Mouse (Mus musculus) limb, embryonic 12.5 days (tissue): ENCODE data around the gene Cldn15. TPM values are rescaled to one million over a fixed set of nuclear protein-coding genes. Genes with fewer than 3 reads are reported as not detected.
"Not testable (repeated sequence)": the region's sequence is repeated elsewhere in the genome, so short reads cannot be mapped to it uniquely, and the experiment has no call there.

Source experiments
- ATAC-seq: fragments of 200-750 bp; cut with Nextera tagmentation; 2 replicates; pipeline ENCODE4 v1.8.0; 2017; ENCODE audit warnings: low read depth, moderate TSS enrichment; ENCODE audit not compliant: insufficient number of reproducible peaks, insufficient read depth, low FRiP score, low TSS enrichment
- H3K27ac ChIP-seq: fragments of 300-500 bp; sonication (generic); 2 replicates; pipeline ENCODE4 v1.5.1; 2016; ENCODE audit warnings: mild to moderate bottlenecking, moderate library complexity
- H3K27me3 ChIP-seq: fragments of 300-500 bp; sonication (generic); 2 replicates; pipeline ENCODE4 v1.6.1; 2016; ENCODE audit warnings: mild to moderate bottlenecking, moderate library complexity
- H3K36me3 ChIP-seq: fragments of 300-500 bp; sonication (generic); 2 replicates; pipeline ENCODE4 v1.6.1; 2016; ENCODE audit warnings: mild to moderate bottlenecking, moderate library complexity
- H3K4me1 ChIP-seq: fragments of 300-500 bp; sonication (generic); replicated peaks from 2 replicates; pipeline ENCODE4 v1.6.1; 2016
- H3K4me2 ChIP-seq: fragments of 300-500 bp; sonication (generic); 2 replicates; pipeline ENCODE4 v1.6.1; 2016; ENCODE audit warnings: mild to moderate bottlenecking, moderate library complexity
- H3K4me3 ChIP-seq: fragments of 300-500 bp; sonication (generic); replicated peaks from 2 replicates; pipeline ENCODE4 v1.5.1; 2016; ENCODE audit warnings: mild to moderate bottlenecking
- H3K9ac ChIP-seq: fragments of 300-500 bp; sonication (generic); replicated peaks from 2 replicates; pipeline ENCODE4 v1.6.1; 2016; ENCODE audit warnings: mild to moderate bottlenecking, moderate library complexity
- H3K9me3 ChIP-seq: fragments of 300-500 bp; sonication (generic); 2 replicates; pipeline ENCODE4 v1.6.1; 2016; ENCODE audit warnings: mild to moderate bottlenecking, moderate library complexity
- WGBS: fragments of 180-500 bp; shearing (Covaris S2); methylation state at CpG from one replicate; pipeline ENCODE4 v1.1.7; 2016; 5-methylcytosine and 5-hydroxymethylcytosine counted together
- polyA plus RNA-seq: library from polyadenylated mRNA; unstranded; fragments of >200 nt; fragmentation: Nextera tagmentation; extraction: Ambion mirVana; gene quantifications from 2 replicates; pipeline ENCODE4 v1.2.1, GENCODE M21; 2016

Cldn15 gene
- polyA plus RNA-seq, 1 experiment from 2014 or later: 0.36 TPM

DNA sequence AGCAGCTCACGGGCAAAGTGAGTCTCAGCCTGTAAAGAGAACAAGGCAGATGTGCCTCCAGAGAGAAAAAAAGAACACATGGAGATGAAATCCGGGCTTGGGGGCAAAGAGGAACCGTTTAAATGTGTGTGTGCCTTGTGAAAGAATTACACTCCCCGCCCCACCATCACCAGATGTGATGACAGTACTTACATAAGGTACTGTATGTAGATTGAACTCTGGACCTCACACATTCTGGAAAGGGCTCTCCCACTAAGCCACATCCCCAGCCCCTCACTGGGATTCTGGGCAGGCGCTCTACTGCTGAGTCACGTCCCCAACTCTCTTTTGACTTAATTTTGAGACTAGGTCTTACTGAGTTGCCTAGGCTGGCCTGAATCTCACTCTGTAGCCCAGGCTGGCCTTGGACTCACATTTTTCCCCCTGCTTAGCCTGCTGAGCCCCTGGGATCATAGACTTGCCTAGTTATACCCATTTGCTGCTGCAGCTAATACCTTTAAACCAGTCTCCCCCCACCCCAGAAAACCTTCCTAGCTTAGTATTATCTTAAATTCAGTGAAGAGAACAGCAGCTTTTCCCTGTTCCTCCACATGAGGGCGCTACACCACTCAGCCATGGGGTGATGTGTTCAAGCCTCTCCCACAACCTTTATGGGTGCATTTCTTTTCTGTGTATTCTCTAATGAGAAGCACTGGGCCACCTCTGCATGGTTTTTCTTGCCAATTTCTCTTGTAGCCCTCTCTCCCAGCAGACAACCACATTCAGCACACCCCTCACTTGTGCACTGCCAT is 30.3 kb upstream of the Cldn15 start:
- Histone ChIP-seq H3K4me3 (no peak overlapping the region), H3K4me2 (no peak overlapping the region), H3K36me3 (peaks cover 3% of the 10 kb centered on the region; the same call in 1 of the 2 replicates), H3K4me1 (no peaks in the 10 kb centered on the region), H3K9ac (no peak overlapping the region), H3K27ac (no peak overlapping the region), H3K9me3 (no peaks in the 10 kb centered on the region), H3K27me3 (no peaks in the 10 kb centered on the region)
- 67% methylated on average over 7 of the region's 7 CpGs for WGBS
- no peak for ATAC-seq

GRCm38 (mm10) chr5:136936750-136937149 is 29.7 kb upstream of the Cldn15 start:
- H3K4me1 ChIP-seq: no peaks in the 10 kb centered on the region
- WGBS: 86% methylated on average over 6 of the region's 6 CpGs
- no peak for ATAC-seq

DNA sequence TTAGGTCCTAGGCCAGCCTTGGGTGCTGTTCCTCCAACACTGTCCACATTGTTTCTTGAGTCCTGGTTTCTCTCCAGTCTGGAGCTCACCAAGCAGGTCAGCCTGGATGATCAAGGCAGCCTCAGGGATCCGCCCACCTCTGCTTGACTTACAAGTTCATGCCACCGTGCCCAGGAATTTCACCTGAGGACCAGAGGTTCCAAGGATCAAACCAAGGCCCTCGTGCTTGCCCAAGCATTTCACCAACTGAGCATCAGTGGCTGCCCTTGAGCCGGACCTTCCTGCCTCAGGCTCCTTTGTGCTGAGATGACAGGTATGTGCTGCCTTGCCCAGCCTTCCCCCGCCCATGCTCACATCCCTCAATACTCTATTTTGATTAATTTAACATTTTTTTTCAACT is 28.8 kb upstream of the Cldn15 start:
- WGBS: 83% methylated on average over 5 of the region's 5 CpGs
- H3K4me3 ChIP-seq: no peak overlapping the region
- no peak for ATAC-seq

More at GRCm38 (mm10) chr5:136936750-136937149, 29.7 kb upstream of the Cldn15 start:
- no peak overlapping the region for H3K4me3 ChIP-seq
- H3K9ac ChIP-seq: no peak overlapping the region
- H3K27ac ChIP-seq: no peak overlapping the region
- H3K4me2 ChIP-seq: no peak overlapping the region
- no peaks in the 10 kb centered on the region for H3K27me3 ChIP-seq
- H3K36me3 ChIP-seq: peaks cover 3% of the 10 kb centered on the region; the same call in 1 of the 2 replicates
- no peaks in the 10 kb centered on the region for H3K9me3 ChIP-seq

DNA sequence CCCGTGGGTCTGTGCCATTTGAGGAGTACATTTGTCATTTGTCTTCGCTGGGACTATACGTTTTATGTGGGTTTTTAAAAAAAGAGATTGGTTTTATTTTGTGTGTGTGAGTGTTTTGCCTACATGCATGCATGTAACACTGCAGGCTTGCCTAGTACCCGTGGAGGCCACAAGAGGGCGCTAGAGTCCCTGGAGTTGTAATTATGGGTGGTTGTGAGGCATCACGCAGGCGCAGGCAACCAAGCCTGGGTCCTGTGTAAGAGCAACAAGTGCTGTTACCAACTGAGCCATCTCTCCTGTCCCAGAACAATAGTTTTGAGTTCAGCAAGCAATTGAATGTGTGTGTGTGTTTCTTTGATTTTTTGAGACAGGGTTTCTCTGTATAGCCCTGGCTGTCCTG is 27.1 kb upstream of the Cldn15 start:
- Histone ChIP-seq H3K27ac (no peak overlapping the region), H3K4me2 (no peak overlapping the region), H3K9me3 (no peaks in the 10 kb centered on the region), H3K9ac (no peak overlapping the region), H3K27me3 (no peaks in the 10 kb centered on the region), H3K36me3 (no peaks in the 10 kb centered on the region), H3K4me1 (no peaks in the 10 kb centered on the region), H3K4me3 (no peak overlapping the region)
- WGBS: 61% methylated on average over 7 of the region's 7 CpGs
- no peak for ATAC-seq

More for the DNA sequence above, 28.8 kb upstream of the Cldn15 start:
- H3K9ac ChIP-seq: no peak overlapping the region
- no peaks in the 10 kb centered on the region for H3K4me1 ChIP-seq
- peaks cover 3% of the 10 kb centered on the region; the same call in 1 of the 2 replicates for H3K36me3 ChIP-seq
- no peak overlapping the region for H3K27ac ChIP-seq
- no peaks in the 10 kb centered on the region for H3K9me3 ChIP-seq
- H3K4me2 ChIP-seq: no peak overlapping the region
- no peaks in the 10 kb centered on the region for H3K27me3 ChIP-seq

- not testable (repeated sequence) for H3K27me3 ChIP-seq, H3K9ac ChIP-seq, H3K27ac ChIP-seq, H3K4me2 ChIP-seq, H3K9me3 ChIP-seq, H3K4me1 ChIP-seq, H3K36me3 ChIP-seq, ATAC-seq, H3K4me3 ChIP-seq
- 82% methylated on average over 6 of the region's 6 CpGs for WGBS
Measured at GRCm38 (mm10) chr5:136940029-136940428, 26.4 kb upstream of the Cldn15 start.

GRCm38 (mm10) chr5:136940845-136941560 is 25.4 kb upstream of the Cldn15 start:
- H3K4me3 ChIP-seq: no peak overlapping the region
- no peak overlapping the region for H3K9ac ChIP-seq
- 83% methylated on average over 12 of the region's 12 CpGs for WGBS
- no peak for ATAC-seq
- no peak overlapping the region for H3K27ac ChIP-seq
- H3K27me3 ChIP-seq: no peaks in the 10 kb centered on the region
- H3K4me1 ChIP-seq: no peaks in the 10 kb centered on the region
- H3K4me2 ChIP-seq: no peak overlapping the region
- H3K9me3 ChIP-seq: no peaks in the 10 kb centered on the region
- no peaks in the 10 kb centered on the region for H3K36me3 ChIP-seq

- no peaks in the 10 kb centered on the region for H3K9me3 ChIP-seq
- 84% methylated on average over 3 of the region's 3 CpGs for WGBS
- no peaks in the 10 kb centered on the region for H3K27me3 ChIP-seq
- H3K27ac ChIP-seq: no peak overlapping the region
- H3K36me3 ChIP-seq: no peaks in the 10 kb centered on the region
- H3K4me3 ChIP-seq: no peak overlapping the region
- H3K4me1 ChIP-seq: no peaks in the 10 kb centered on the region
- H3K4me2 ChIP-seq: no peak overlapping the region
- H3K9ac ChIP-seq: no peak overlapping the region
- ATAC-seq: no peak
Measured at GRCm38 (mm10) chr5:136942781-136943180, 23.6 kb upstream of the Cldn15 start.

- H3K4me3 ChIP-seq: no peak overlapping the region
- H3K9me3 ChIP-seq: no peaks in the 10 kb centered on the region
- no peak overlapping the region for H3K9ac ChIP-seq
- H3K4me1 ChIP-seq: no peaks in the 10 kb centered on the region
- H3K4me2 ChIP-seq: no peak overlapping the region
- no peak overlapping the region for H3K27ac ChIP-seq
- 79% methylated on average over 2 of the region's 2 CpGs for WGBS
- no peak for ATAC-seq
- no peaks in the 10 kb centered on the region for H3K36me3 ChIP-seq
- H3K27me3 ChIP-seq: no peaks in the 10 kb centered on the region
Measured at GRCm38 (mm10) chr5:136943382-136943781, 23.0 kb upstream of the Cldn15 start.

DNA sequence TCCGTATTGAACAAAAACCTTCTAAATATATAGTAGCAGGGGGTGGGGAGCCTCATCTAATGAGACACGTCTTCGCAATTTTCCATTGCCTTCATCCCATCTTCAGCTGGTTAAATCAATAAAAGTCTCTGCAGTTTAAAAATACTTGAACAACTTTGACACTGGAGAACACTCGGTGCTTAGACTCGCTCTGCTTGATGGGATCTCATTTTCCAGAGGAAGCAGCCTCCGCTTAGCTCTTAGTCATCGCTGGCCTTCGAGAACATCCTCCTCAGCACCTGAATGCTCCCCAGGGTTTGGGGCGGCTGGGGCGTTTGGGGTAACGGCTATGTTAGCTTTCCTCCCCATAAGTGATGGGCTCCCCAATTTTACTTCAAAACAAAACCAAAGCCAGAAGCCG is 21.3 kb upstream of the Cldn15 start:
- Histone ChIP-seq H3K4me2 (no peak overlapping the region), H3K4me1 (no peaks in the 10 kb centered on the region), H3K27me3 (no peaks in the 10 kb centered on the region), H3K27ac (no peak overlapping the region), H3K4me3 (no peak overlapping the region), H3K9me3 (no peaks in the 10 kb centered on the region), H3K36me3 (no peaks in the 10 kb centered on the region), H3K9ac (no peak overlapping the region)
- WGBS: 78% methylated on average over 12 of the region's 12 CpGs
- ATAC-seq: no peak

GRCm38 (mm10) chr5:136947874-136948273 is 18.5 kb upstream of the Cldn15 start:
- H3K4me1 ChIP-seq: 0 out of 2 replicates have a peak, but pooled peaks cover 4% of the 10 kb centered on the region
- ATAC-seq: no peak
- H3K27me3 ChIP-seq: no peaks in the 10 kb centered on the region
- H3K9ac ChIP-seq: no peak overlapping the region
- no peak overlapping the region for H3K4me2 ChIP-seq
- no peak overlapping the region for H3K4me3 ChIP-seq
- H3K9me3 ChIP-seq: no peaks in the 10 kb centered on the region
- no peak overlapping the region for H3K27ac ChIP-seq
- no peaks in the 10 kb centered on the region for H3K36me3 ChIP-seq

DNA sequence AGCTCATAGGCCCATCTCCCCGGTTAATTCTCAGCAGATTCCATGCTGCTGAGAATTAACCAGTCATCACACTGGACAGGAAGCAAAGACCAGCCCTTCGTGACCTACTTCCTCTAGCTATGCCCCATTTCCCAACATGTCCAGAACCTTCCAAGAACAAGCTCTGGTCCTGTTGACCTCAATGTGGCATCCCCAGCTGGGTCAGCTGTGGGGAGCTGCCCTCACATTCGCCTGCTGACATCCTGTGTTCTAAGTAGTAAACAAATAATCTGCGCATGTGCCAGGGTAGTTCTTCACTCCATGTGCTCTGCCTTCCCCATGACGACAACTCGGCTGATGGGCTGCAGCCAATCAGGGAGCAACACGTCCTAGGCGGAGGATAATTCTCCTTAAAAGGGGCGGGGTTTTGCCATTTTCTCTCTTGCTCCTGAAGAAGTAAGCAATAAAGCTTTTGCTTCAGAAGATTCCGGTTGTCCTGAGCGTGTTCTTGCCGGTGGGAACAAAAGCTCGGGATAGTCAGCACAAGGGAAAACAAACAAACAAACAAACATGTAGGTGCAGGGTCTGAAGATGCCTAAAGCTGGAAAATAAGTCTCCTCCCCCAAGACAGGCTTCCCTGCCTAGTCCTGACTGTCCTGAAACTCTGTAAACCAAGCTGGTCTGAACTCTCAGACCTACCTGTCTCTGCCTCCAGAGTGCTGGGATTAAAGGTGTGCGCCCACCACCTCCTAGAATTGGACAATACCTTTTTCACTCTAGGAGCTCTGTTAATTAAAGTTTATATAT is 16.7 kb upstream of the Cldn15 start:
- H3K4me3 ChIP-seq, H3K9me3 ChIP-seq, H3K27me3 ChIP-seq, ATAC-seq, H3K27ac ChIP-seq, H3K36me3 ChIP-seq, H3K9ac ChIP-seq, H3K4me2 ChIP-seq: not testable (repeated sequence)
- 82% methylated on average over 14 of the region's 14 CpGs for WGBS
- peaks cover 12% of the 10 kb centered on the region for H3K4me1 ChIP-seq
